Mouse (Mus musculus): ENCODE results near the gene Mcm10.

GRCm38 (mm10) chr2:4967806-4968205 lies 44.8 kb downstream of the Mcm10 start:
- TF ChIP-seq RCOR1 (conservative IDR thresholded peaks at IDR 0.05; ENCODE audit: low read depth, low read length) (no peak), MXI1 (IDR thresholded peaks at IDR 0.05; ENCODE audit: low read depth, low read length) (no peak), CTCF (conservative IDR thresholded peaks at IDR 0.05 in 1 of 2, IDR thresholded peaks at IDR 0.05 in 1 of 2; ENCODE audit: low read depth in 2 of 2, low read length in 2 of 2) (no peak), MAX (IDR thresholded peaks at IDR 0.05; ENCODE audit: low read length) (no peak), POLR2A (IDR thresholded peaks at IDR 0.05; ENCODE audit: low read depth, low read length) (no peak), MEF2A (IDR thresholded peaks at IDR 0.05; ENCODE audit: borderline replicate concordance, low read depth, low read length) (no peak)
